Mouse (Mus musculus): ENCODE results near the gene Ptp4a2. TPM values are rescaled to one million over a fixed set of nuclear protein-coding genes. Genes with fewer than 3 reads are reported as not detected.
"Not testable (repeated sequence)": the region's sequence is repeated elsewhere in the genome, so short reads cannot be mapped to it uniquely, and the experiment has no call there.

Gene Ptp4a2
- total RNA-seq (2017) = 478 to 539 TPM (median 505 TPM) in 3 replicates

DNA sequence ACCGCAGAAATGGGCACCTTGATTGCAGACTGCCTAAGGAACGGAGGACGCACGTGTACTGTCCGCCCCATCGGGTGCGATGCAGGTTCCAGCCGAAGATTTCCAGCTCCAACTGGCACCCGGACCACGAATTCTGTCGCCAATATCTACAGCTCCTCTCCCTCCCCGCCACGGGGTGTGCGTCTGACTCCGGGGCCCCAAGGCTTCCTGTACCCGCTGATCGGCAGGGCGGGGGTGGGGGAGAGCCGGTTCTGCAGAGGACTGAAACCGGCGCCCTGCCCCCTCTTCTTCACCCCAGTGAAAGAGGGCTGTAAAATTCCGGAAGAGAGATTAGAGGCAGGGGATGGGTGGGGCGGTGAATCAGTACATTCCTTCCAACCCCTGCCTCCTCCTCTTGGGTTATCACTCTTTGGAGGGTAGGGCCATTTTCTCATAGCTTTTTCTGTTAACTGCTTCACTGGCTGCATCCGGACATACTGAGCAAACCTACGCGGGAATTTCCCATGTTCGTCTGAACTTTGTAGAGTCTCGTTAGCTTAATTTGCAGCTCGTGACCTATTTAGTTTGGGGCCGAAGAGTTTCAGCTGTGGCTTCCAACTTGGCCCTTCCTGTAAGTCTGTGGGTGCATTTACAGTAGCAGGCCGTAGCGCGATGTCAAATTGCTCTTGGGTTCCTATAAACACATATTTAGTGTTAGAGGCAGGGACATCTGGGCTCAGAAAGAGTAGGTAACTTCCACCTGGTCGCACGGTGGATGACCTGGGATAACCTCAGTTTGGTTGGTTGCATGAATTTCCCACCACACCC lies at the start of gene Ptp4a2:
Gene Ptp4a2, plus strand, starts transcription at position 422 of the 807 bp plus-strand sequence.
- ATAC-seq (replicated peaks; ENCODE audit: insufficient number of reproducible peaks, low FRiP score, low TSS enrichment, poor library complexity, severe bottlenecking) = peak; percentile 88

DNA sequence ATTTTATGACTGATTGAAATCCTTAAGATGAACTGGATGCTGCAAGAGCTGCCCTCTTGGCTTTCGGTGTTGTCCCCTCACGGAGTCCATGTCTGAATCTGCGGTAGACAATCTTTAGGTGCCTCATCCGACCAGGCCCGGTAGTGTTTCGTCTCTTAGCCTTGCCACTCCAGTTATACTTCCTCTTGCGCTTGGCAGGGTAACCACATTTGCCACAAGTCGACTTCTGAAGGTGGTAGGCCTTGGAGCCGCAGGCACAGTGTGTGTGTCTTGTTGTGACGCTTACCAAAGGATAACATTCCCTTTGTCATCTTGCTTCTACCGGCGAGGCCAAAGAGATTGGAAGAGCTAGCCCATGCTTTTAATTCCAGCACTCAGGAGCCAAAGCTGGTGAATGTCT lies 49.4 kb upstream of the Ptp4a2 start:
- peak; percentile 66 for ATAC-seq (replicated peaks; ENCODE audit: insufficient number of reproducible peaks, low FRiP score, low TSS enrichment, poor library complexity, severe bottlenecking)

DNA sequence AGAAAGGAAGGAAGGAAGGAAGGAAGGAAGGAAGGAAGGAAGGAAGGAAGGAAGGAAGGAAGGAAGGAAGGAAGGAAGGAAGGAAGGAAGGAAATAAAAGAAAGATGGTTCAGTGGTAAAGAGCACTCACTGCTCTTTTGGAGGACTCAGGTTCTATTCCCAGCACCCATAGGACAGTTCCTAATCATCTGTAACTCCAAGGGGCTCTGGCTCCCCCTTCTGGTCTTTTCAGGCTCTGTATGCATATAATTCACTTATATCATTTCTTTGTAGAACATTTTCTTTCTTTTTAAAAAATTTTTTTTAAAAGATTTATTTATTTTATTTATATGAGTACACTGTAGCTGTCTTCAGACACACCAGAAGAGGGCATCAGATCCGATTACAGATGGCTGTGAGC lies 48.5 kb upstream of the Ptp4a2 start:
- not testable (repeated sequence) for ATAC-seq (replicated peaks; ENCODE audit: insufficient number of reproducible peaks, low FRiP score, low TSS enrichment, poor library complexity, severe bottlenecking)

DNA sequence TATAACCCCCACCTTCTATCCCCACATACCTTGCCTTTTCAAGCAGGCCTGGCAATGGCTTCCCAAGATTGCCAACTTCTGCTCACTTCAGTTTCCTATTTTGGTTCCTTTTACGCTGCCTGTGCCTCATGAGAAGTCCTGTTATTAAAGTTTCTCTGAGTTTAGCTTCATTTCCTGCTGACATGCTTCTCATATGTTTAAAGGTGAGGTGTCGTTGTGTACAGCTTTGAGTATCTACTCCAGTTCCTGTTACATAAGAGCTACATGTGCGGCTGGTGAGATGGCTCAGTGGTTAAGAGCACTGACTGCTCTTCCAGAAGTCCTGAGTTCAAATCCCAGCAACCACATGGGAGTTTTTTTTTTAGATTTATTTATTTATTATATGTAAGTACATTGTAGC lies 45.7 kb upstream of the Ptp4a2 start:
- ATAC-seq (replicated peaks; ENCODE audit: insufficient number of reproducible peaks, low FRiP score, low TSS enrichment, poor library complexity, severe bottlenecking) = no peak

DNA sequence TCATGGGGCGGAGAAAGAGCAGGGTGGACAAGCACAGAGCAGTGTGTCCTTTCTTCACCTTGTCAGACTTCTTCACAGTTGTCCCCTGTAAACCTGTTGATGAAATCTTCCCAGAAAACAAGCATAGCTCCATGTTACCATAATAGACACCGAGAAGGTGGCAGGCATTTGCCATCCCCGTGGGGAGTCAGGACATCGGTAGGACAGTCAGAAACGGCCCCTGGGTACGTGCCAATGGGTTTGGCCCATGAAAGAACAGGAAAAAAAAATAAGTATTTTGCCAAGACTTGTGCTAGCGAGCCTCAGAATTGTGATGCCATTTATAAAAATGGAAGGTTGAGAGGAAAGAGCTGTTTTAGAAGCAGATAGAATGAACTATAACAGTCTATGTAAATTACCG lies 43.2 kb upstream of the Ptp4a2 start:
- ATAC-seq (replicated peaks; ENCODE audit: insufficient number of reproducible peaks, low FRiP score, low TSS enrichment, poor library complexity, severe bottlenecking) = no peak

DNA sequence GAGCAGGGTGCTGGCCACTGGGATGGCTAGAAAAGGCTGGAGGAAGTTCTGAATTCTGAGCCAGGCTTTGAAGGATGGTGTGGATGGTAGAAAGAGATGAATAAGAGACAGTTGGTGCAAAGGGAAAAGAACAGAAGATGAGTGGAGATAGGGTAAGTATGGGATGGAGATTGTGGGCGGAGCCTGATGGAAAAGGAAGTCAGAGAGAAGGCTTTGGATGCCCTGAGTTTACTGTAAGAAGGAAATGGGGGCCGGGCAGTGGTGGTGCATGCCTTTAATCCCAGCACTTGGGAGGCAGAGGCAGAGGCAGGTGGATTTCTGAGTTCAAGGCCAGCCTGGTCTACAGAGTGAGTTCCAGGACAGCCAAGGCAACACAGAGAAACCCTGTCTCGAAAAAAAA lies 42.3 kb upstream of the Ptp4a2 start:
- ATAC-seq (replicated peaks; ENCODE audit: insufficient number of reproducible peaks, low FRiP score, low TSS enrichment, poor library complexity, severe bottlenecking) = not testable (repeated sequence)

DNA sequence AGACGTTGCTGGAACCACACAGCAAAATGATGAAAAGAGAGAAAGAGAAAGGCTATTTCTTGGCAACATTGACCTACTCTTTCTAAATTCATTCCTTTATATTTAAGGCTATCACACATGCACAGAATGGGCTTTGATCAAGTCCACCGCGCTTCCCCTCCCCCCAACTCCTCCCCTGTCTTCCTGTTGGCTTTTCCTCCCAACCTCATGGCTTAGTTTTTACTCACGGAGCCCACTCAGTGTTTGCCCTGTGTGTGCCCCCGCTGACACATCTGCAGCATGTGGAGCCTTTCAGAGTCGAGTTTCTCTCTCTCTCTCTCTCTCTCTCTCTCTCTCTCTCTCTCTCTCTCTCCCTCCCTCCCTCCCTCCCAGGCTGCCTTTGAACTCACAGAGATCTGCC lies 40.4 kb upstream of the Ptp4a2 start:
- ATAC-seq (replicated peaks; ENCODE audit: insufficient number of reproducible peaks, low FRiP score, low TSS enrichment, poor library complexity, severe bottlenecking) = no peak

DNA sequence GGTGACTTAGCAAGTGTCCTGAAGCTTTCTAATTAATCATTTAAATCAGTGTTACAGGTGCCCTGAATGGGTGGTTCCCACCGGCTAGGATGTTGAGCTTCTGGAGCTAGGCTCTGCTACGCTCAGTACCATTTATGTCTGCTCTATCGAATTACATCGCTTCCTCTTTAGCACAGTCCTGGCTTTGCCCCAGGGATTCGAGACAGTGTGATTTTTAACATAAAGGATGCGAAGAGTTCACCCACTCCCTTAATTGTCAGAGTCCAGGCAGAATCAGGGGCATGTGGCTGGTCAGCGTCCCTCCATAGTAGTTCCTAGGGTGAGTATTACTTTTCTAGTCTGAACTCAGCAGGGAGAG lies 39.7 kb upstream of the Ptp4a2 start:
- ATAC-seq (replicated peaks; ENCODE audit: insufficient number of reproducible peaks, low FRiP score, low TSS enrichment, poor library complexity, severe bottlenecking) = no peak

DNA sequence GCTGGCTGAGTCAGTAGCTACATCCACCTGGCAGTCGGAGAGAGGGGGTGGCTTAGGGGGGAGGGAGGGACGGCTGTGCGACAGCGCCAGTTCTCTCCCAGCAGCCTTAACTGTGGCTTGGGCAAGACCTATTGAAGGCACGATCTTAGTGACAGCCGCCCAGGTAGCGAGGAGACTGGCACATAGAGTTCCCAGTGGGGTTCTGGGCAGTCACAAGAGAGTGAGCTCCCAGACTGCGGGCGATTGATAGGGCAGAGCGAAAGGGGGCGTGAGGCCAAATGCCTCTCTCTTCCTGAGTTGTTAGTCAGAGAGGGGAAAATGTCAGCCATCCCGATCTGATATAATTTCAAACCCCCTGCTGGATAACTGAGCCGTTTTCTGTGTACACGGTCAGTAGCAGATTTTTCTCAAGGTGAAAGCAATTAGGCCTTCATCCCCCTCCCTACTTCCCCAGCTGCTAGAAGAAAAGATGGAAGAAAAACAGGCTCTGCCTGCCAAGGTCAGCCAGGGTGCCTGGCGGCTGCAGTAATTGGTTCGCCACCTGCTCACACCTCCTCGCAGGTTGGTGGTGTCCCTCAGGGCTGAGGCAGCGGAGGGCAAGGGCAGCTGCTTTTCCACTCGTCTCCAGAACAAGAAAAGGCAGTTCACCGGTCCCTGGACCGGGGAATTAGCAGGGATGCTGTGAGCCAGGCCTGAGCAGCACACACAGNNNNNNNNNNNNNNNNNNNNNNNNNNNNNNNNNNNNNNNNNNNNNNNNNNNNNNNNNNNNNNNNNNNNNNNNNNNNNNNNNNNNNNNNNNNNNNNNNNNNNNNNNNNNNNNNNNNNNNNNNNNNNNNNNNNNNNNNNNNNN lies 39.1 kb upstream of the Ptp4a2 start:
- no peak; the same call in 1 of the 2 replicates for ATAC-seq (replicated peaks; ENCODE audit: insufficient number of reproducible peaks, low FRiP score, low TSS enrichment, poor library complexity, severe bottlenecking)

DNA sequence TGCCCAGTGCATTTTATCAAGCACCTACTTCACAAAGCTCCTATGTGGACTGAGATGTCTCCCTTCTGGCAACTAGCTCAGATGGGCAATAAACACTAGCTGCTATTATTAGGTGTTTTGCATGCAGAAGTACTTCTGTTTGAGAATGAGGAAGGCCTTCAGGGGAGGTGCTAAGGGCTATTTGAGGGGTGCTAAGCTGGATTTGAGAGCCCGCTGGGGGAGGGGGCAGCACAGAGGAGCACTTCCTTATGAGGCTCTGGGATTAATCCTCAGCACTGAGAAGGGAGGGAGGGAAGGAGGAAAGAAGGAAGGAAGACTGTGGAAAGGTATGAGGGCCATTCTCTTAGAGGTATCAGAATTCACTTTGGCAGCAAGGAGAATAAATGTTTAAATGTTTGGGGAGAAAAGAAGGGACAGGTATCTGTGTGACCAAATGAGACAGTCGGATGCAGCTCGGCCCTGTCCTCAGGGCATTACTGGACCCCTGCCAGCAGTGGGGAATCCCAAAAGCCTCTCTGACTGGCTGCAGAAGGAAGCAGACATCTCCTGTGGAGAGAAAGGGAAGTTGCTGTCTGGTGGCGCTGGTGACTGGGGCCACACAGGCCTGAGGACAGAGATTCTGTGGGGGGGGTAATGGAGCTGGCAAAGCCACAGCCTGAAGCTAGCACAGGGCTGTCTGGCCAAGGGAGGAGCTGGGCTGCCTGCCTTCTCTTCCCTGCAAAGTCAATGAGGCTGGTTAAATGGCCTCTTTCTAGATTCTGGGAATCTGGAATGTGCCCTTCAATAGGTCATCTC lies 28.9 kb upstream of the Ptp4a2 start:
- peak; percentile 76 for ATAC-seq (replicated peaks; ENCODE audit: insufficient number of reproducible peaks, low FRiP score, low TSS enrichment, poor library complexity, severe bottlenecking)

DNA sequence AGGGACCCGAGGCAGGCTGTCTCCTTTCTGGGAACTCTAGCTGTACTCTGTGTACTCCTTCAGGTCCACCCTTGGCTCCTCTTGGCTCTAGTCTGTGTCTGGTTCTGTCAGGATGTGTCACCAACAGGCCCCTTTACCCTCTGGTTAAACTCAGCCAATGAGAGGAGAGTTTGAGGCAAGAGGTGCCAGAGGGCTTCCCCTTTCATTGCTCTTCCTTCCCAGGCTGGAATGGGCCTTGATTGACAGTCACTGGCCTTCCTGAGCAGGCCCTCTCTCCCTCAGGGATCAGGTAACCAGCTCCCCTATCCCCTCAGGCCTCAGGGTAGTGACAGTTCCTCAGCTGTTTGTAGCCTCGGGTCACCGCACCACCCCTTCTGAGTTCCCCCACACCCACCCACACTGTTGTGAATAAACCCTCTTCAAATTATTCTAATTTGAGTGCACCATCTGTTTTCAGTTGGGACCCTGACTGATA lies 28.1 kb upstream of the Ptp4a2 start:
- peak; percentile 25; the same call in 1 of the 2 replicates for ATAC-seq (replicated peaks; ENCODE audit: insufficient number of reproducible peaks, low FRiP score, low TSS enrichment, poor library complexity, severe bottlenecking)

DNA sequence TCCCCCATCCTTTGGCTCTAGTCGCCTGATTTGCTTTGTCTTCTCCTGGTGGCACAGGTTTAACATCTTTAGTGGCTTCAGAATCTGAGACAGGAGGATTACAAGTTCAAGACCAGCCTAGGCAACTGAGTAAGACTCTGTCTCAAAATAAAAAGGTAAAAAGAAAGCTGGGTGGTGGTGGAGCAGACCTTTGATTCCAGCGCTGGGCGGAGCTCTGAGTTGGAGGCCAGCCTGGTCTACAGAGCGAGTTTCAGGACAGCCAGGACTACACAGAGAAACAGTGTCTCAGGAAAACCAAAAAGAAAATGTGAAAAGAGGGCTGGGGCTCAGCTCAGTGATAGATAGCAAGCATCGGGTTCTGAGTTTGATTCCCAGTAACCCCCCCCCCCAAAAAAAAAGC lies 27.5 kb upstream of the Ptp4a2 start:
- ATAC-seq (replicated peaks; ENCODE audit: insufficient number of reproducible peaks, low FRiP score, low TSS enrichment, poor library complexity, severe bottlenecking) = no peak

DNA sequence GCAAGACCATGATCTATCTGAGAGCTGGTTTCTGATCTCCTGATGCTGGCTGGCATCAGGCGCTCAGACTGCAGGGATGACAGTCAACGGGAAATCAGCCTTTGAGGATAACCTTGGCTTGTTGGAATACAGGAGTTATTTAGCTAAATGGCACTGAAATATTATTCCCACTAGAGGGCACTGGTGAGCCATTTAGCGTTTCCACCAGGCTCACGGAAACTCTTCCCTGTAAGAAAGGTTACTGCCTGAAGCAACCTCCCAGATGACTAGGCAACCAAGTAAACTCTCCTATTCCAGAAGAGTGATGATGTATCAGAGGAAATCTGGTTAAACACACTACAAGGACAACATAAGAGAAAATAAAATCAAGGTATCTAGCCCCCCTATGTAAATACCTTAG lies 25.8 kb upstream of the Ptp4a2 start:
- peak; percentile 64 for ATAC-seq (replicated peaks; ENCODE audit: insufficient number of reproducible peaks, low FRiP score, low TSS enrichment, poor library complexity, severe bottlenecking)

DNA sequence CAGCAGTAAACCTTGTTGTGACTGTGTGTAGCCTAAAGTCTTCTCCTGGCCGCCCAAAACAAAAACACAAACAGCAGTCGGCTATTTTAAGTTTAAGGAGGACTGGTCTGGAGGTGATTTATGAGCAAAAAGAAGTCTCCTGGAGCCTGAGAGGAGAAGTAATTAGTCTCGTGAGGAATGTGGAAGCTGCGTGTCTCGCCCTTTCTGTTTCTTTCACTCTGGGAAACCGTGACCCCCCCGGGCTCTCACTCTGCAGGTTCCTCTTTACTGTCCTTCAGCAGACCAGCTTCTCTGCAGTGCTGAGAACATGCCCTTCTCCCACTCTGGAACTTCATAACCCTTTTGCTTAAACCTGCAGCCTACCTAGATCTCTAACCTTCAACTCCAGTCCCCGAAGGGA lies 22.3 kb upstream of the Ptp4a2 start:
- peak; percentile 84 for ATAC-seq (replicated peaks; ENCODE audit: insufficient number of reproducible peaks, low FRiP score, low TSS enrichment, poor library complexity, severe bottlenecking)

DNA sequence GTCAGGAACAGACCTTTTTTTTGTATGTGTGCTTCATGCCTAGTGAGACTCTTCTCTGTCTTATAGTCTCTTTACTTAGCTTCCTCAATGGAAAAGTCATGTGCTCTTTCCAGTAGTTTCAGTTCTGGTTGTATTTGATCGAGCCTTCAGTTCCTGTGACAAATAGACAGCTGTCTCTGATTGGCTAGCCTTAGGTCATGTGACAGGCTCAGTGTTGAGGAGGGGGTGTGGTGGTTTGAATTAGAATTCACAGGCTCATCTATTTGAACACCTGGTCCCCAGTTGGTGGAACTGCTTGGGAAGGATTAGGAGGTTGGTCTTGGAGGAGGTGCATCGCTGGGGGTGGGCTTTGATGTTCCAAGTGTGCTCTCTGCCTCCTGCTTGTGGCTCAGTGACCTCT lies 21.4 kb upstream of the Ptp4a2 start:
- ATAC-seq (replicated peaks; ENCODE audit: insufficient number of reproducible peaks, low FRiP score, low TSS enrichment, poor library complexity, severe bottlenecking) = peak; percentile 46

DNA sequence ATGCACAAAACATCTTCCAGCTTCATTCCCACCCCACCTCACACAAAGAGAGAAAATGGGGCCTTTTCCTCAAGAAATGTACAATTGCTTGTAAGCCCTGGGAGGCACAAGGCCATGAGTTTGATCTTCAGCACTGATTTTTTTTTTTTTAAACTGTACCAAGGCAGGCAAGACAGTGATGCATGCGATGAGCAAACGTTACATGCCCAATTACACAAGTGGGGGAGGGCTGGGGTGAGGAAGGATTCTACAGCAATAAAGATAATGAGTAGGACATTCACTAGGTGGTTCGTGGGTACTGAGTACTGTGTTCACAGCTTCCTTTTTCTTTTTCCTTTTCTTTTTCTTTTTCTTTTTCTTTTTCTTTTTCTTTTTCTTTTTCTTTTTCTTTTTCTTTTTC lies 20.5 kb upstream of the Ptp4a2 start:
- ATAC-seq (replicated peaks; ENCODE audit: insufficient number of reproducible peaks, low FRiP score, low TSS enrichment, poor library complexity, severe bottlenecking) = no peak

DNA sequence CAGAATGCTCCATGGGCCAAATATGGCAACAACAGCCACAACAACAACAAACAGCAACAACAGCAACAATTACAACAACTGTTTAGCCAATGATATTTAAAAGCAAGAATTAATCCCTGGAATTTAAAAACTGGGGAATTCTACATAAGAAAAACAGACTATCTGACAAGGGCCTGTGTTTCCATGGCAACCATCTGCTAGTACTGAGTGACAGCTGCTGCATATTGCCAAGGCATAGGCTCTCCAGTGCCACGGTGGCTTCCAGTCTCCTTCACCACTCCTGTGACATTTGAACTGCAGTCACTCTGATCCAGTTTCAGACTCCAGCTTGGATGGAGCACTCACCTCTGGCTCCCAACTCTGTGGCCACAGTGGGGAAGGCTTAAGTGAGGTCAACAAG lies 19.6 kb upstream of the Ptp4a2 start:
- no peak for ATAC-seq (replicated peaks; ENCODE audit: insufficient number of reproducible peaks, low FRiP score, low TSS enrichment, poor library complexity, severe bottlenecking)

DNA sequence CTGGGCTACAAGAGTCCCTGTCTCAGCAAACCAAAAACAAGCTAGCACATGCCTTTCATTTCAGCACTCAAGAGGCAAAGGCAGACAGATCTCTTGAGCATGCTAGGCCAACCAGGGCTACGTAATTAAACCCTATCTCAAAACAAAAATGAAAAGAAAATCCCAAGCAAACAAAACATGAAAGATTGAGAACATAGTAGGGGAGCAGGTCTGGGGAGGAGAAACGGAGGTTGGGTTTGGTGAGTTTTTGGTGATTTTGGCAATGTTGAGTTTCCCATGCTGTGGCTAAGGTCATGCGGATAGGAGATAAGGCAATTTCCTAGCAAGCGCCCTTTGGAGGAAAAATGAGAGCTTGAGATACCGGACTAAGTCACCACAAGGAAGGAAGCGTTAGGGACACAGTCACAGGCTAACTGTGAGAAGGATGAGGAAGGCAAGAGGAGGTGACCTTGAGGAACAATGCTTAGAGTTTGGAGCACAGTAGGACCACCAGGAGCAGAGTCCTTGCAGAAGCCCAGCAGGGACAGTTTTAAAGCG lies 18.3 kb upstream of the Ptp4a2 start:
- ATAC-seq (replicated peaks; ENCODE audit: insufficient number of reproducible peaks, low FRiP score, low TSS enrichment, poor library complexity, severe bottlenecking) = no peak
